Mouse (Mus musculus): Measurements from ENCODE around the gene Tmem184a.

DNA sequence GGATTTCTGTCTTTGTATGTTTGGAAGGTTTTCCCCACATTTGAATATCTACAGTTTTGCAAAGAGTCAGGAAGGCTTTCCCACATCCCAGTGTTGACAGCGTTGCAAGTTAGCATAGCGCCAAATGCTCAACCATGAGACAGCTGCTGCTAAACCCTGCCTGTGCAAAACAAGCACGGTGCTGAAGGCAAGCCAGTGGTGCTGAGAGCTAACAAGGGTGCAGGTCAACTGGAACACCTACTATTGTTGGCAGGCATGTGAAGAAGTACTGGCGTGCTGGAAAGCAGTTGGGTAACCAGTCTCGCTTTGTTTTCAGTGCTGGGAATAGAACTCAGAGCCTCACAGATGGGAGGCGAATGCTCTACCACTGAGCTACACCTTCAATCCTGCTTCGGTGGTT lies 16.0 kb upstream of the Tmem184a start:
- TF ChIP-seq CTCF (IDR thresholded peaks at IDR 0.05; ENCODE audit: insufficient read depth, low read length) (no peak), POLR2A (IDR thresholded peaks at IDR 0.05; ENCODE audit: borderline replicate concordance, extremely low read depth, low read depth, low read length) (no peak)
